Mouse (Mus musculus): ENCODE results near the gene Golgb1. TPM values are rescaled to one million over a fixed set of nuclear protein-coding genes. Genes with fewer than 3 reads are reported as not detected.

Golgb1 gene
- polyA plus RNA-seq, 1 experiment: 41.5 TPM

- peaks cover under 1% of the 10 kb centered on the region for H3K4me1 ChIP-seq (ENCODE audit: control insufficient read depth, insufficient read depth, low read length)
- no peak overlapping the region for H3K27ac ChIP-seq (ENCODE audit: insufficient read depth, low read depth, low read length)
- H3K4me3 ChIP-seq (ENCODE audit: insufficient read depth, low read length): no peak overlapping the region
- TF ChIP-seq POLR2A (IDR thresholded peaks at IDR 0.05; ENCODE audit: borderline replicate concordance, low read depth, low read length) (no peak), CTCF (IDR thresholded peaks at IDR 0.05; ENCODE audit: low read depth, low read length) (no peak)
Measured at GRCm38 (mm10) chr16:36914195-36914594, 39.3 kb downstream of the Golgb1 start.

GRCm38 (mm10) chr16:36918505-36918904 lies 43.6 kb downstream of the Golgb1 start:
- peaks cover 22% of the 10 kb centered on the region for H3K4me1 ChIP-seq (ENCODE audit: control insufficient read depth, insufficient read depth, low read length)
- no peak overlapping the region for H3K4me3 ChIP-seq (ENCODE audit: insufficient read depth, low read length)
- TF ChIP-seq POLR2A (IDR thresholded peaks at IDR 0.05; ENCODE audit: borderline replicate concordance, low read depth, low read length) (no peak), CTCF (IDR thresholded peaks at IDR 0.05; ENCODE audit: low read depth, low read length) (no peak)
- no peak overlapping the region for H3K27ac ChIP-seq (ENCODE audit: insufficient read depth, low read depth, low read length)

GRCm38 (mm10) chr16:36920410-36920809 lies 45.5 kb downstream of the Golgb1 start:
- Histone ChIP-seq H3K4me1 (ENCODE audit: control insufficient read depth, insufficient read depth, low read length) (peaks cover 22% of the 10 kb centered on the region), H3K27ac (ENCODE audit: insufficient read depth, low read depth, low read length) (peak overlapping the region; percentile 35; the same call in 1 of the 2 replicates), H3K4me3 (ENCODE audit: insufficient read depth, low read length) (no peak overlapping the region)
- TF ChIP-seq CTCF (IDR thresholded peaks at IDR 0.05; ENCODE audit: low read depth, low read length): no peak
- no peak for TF ChIP-seq POLR2A (IDR thresholded peaks at IDR 0.05; ENCODE audit: borderline replicate concordance, low read depth, low read length)

- TF ChIP-seq POLR2A (IDR thresholded peaks at IDR 0.05; ENCODE audit: borderline replicate concordance, low read depth, low read length) (no peak), CTCF (IDR thresholded peaks at IDR 0.05; ENCODE audit: low read depth, low read length) (no peak)
- Histone ChIP-seq H3K27ac (ENCODE audit: insufficient read depth, low read depth, low read length) (no peak overlapping the region), H3K4me3 (ENCODE audit: insufficient read depth, low read length) (no peak overlapping the region), H3K4me1 (ENCODE audit: control insufficient read depth, insufficient read depth, low read length) (peaks cover 22% of the 10 kb centered on the region)
Measured at GRCm38 (mm10) chr16:36921067-36921613, 46.2 kb downstream of the Golgb1 start.

- Histone ChIP-seq H3K4me3 (ENCODE audit: insufficient read depth, low read length) (no peak overlapping the region), H3K4me1 (ENCODE audit: control insufficient read depth, insufficient read depth, low read length) (peaks cover 22% of the 10 kb centered on the region), H3K27ac (ENCODE audit: insufficient read depth, low read depth, low read length) (no peak overlapping the region)
- TF ChIP-seq CTCF (IDR thresholded peaks at IDR 0.05; ENCODE audit: low read depth, low read length): no peak
- no peak for TF ChIP-seq POLR2A (IDR thresholded peaks at IDR 0.05; ENCODE audit: borderline replicate concordance, low read depth, low read length)
Measured at GRCm38 (mm10) chr16:36921980-36922379, 47.0 kb downstream of the Golgb1 start.

GRCm38 (mm10) chr16:36924312-36924711 lies 49.4 kb downstream of the Golgb1 start:
- H3K4me3 ChIP-seq (ENCODE audit: insufficient read depth, low read length): no peak overlapping the region
- TF ChIP-seq POLR2A (IDR thresholded peaks at IDR 0.05; ENCODE audit: borderline replicate concordance, low read depth, low read length) (no peak), CTCF (IDR thresholded peaks at IDR 0.05; ENCODE audit: low read depth, low read length) (no peak)
- H3K27ac ChIP-seq (ENCODE audit: insufficient read depth, low read depth, low read length): no peak overlapping the region
- H3K4me1 ChIP-seq (ENCODE audit: control insufficient read depth, insufficient read depth, low read length): peaks cover 20% of the 10 kb centered on the region

- TF ChIP-seq CTCF (IDR thresholded peaks at IDR 0.05; ENCODE audit: low read depth, low read length): no peak
- no peak for TF ChIP-seq POLR2A (IDR thresholded peaks at IDR 0.05; ENCODE audit: borderline replicate concordance, low read depth, low read length)
- Histone ChIP-seq H3K4me1 (ENCODE audit: control insufficient read depth, insufficient read depth, low read length) (peaks cover 20% of the 10 kb centered on the region), H3K27ac (ENCODE audit: insufficient read depth, low read depth, low read length) (no peak overlapping the region), H3K4me3 (ENCODE audit: insufficient read depth, low read length) (no peak overlapping the region)
Measured at GRCm38 (mm10) chr16:36925351-36925750, 50.4 kb downstream of the Golgb1 start.

- Histone ChIP-seq H3K27ac (ENCODE audit: insufficient read depth, low read depth, low read length) (no peak overlapping the region), H3K4me3 (ENCODE audit: insufficient read depth, low read length) (no peak overlapping the region), H3K4me1 (ENCODE audit: control insufficient read depth, insufficient read depth, low read length) (peaks cover 21% of the 10 kb centered on the region)
- TF ChIP-seq CTCF (IDR thresholded peaks at IDR 0.05; ENCODE audit: low read depth, low read length) (no peak), POLR2A (IDR thresholded peaks at IDR 0.05; ENCODE audit: borderline replicate concordance, low read depth, low read length) (no peak)
Measured at GRCm38 (mm10) chr16:36925797-36926196, 50.9 kb downstream of the Golgb1 start.

GRCm38 (mm10) chr16:36926514-36927447 lies 51.8 kb downstream of the Golgb1 start:
- Histone ChIP-seq H3K27ac (ENCODE audit: insufficient read depth, low read depth, low read length) (no peak overlapping the region), H3K4me1 (ENCODE audit: control insufficient read depth, insufficient read depth, low read length) (peaks cover 22% of the 10 kb centered on the region), H3K4me3 (ENCODE audit: insufficient read depth, low read length) (no peak overlapping the region)
- TF ChIP-seq POLR2A (IDR thresholded peaks at IDR 0.05; ENCODE audit: borderline replicate concordance, low read depth, low read length) (no peak), CTCF (IDR thresholded peaks at IDR 0.05; ENCODE audit: low read depth, low read length) (no peak)
